Mouse (Mus musculus) lung, embryonic 16.5 days (tissue): ENCODE measurements around the gene Mzf1. TPM values are rescaled to one million over a fixed set of nuclear protein-coding genes. Genes with fewer than 3 reads are reported as not detected.

Source experiments
- ATAC-seq: fragments of 200-750 bp; cut with Nextera tagmentation; 2 replicates; pipeline ENCODE4 v1.8.0; 2017; ENCODE audit warnings: low read depth, mild to moderate bottlenecking, moderate library complexity
- H3K27ac ChIP-seq: fragments of 300-500 bp; sonication (generic); 2 replicates; pipeline ENCODE4 v1.5.1; 2014; ENCODE audit warnings: mild to moderate bottlenecking, control low read depth, low read length
- H3K27me3 ChIP-seq: fragments of 300-500 bp; sonication (generic); 2 replicates; pipeline ENCODE4 v1.6.1; 2014; ENCODE audit warnings: low read depth, low read length, mixed read lengths; ENCODE audit not compliant: control insufficient read depth, insufficient read depth
- H3K36me3 ChIP-seq: fragments of 300-500 bp; sonication (generic); 2 replicates; pipeline ENCODE4 v1.6.1; 2014; ENCODE audit warnings: low read length; ENCODE audit not compliant: control insufficient read depth, insufficient read depth
- H3K4me1 ChIP-seq: fragments of 300-500 bp; sonication (generic); replicated peaks from 2 replicates; pipeline ENCODE4 v1.6.1; 2014; ENCODE audit warnings: low read length, mixed read lengths; ENCODE audit not compliant: control insufficient read depth, insufficient read depth
- H3K4me2 ChIP-seq: fragments of 300-500 bp; sonication (generic); 2 replicates; pipeline ENCODE4 v1.6.1; 2014; ENCODE audit warnings: low read depth, low read length, control low read depth
- H3K4me3 ChIP-seq: fragments of 300-500 bp; sonication (generic); 2 replicates; pipeline ENCODE4 v1.5.1; 2014; ENCODE audit warnings: mild to moderate bottlenecking, low read length, control low read depth
- H3K9ac ChIP-seq: fragments of 300-500 bp; sonication (generic); 2 replicates; pipeline ENCODE4 v1.6.1; 2014; ENCODE audit warnings: low read length, control low read depth
- H3K9me3 ChIP-seq: fragments of 300-500 bp; sonication (generic); 2 replicates; pipeline ENCODE4 v1.6.1; 2016; ENCODE audit warnings: low read length; ENCODE audit not compliant: control insufficient read depth
- WGBS: fragments of 180-500 bp; shearing (Covaris S2); extraction: QIAGEN DNeasy Blood & Tissue Kit; methylation state at CpG from one replicate; pipeline ENCODE4 v1.1.7; 2014; 5-methylcytosine and 5-hydroxymethylcytosine counted together
- polyA plus RNA-seq: library from polyadenylated mRNA; unstranded; fragments of >200 nt; fragmentation: Nextera tagmentation; extraction: Ambion mirVana; gene quantifications from 2 replicates; pipeline ENCODE4 v1.2.1, GENCODE M21; 2015

Mzf1 gene
- polyA plus RNA-seq, 1 experiment from 2014 or later, result 4.2 TPM

GRCm38 (mm10) chr7:13010005-13010908, 44.3 kb downstream of the Mzf1 start, which contains the start of gene Zbtb45:
TSS of gene Zbtb45 (minus strand) at chr7:13010034.
- Histone ChIP-seq H3K9me3 (no peaks in the 10 kb centered on the region), H3K36me3 (peaks cover 10% of the 10 kb centered on the region), H3K4me2 (peak within 1 kb of the TSS; percentile 79), H3K4me1 (peaks cover 6% of the 10 kb centered on the region; the same call in 1 of the 2 replicates), H3K27ac (peak within 1 kb of the TSS; percentile 89), H3K9ac (peak within 1 kb of the TSS; percentile 74), H3K4me3 (peak within 1 kb of the TSS; percentile 55), H3K27me3 (no peaks in the 10 kb centered on the region; the same call in 1 of the 2 replicates)
- WGBS, result 9% methylated on average over 26 of the region's 26 CpGs
- ATAC-seq, result no peak

DNA sequence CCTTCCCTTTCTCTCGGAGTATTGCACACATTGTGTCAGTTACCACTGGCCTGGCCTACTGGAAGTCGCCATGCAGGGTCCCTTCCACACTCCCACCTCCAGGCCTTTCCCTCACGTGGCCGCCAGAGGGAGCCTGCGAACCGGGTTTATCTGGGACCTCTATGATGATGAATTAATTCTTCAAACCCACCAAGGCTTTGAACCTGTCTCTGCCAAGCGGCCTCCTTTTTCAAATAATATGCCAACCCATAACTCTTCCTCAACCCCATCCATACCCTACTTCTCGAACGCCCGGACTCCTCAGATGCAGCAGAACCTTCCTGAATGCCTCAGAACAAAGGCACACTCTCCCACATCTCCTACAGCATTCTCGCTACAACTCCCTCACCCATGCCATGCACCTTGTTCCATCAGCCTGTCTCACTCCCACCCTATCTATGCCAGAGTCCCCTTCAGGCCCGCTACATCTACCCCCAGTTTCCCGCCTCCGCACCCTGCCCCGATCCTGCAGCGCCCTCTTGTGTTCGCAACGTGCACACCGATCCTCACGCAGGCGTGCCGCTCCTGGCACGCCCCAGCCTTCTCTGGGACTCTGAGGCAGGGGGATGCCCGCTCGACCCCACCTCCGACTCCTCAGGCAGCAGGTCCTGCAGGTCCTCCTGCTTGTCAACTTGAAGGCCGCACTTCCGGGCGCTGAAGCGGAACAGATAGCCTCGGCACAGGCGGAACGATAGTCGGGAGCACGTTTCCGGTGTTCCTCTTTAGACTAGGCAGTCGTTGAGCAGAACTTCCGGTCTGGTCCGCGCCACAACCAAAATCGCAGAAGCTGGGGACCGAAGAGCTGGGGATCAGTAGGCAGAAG, 45.2 kb downstream of the Mzf1 start:
- no peaks in the 10 kb centered on the region; the same call in 1 of the 2 replicates for H3K27me3 ChIP-seq
- peak overlapping the region; percentile 79 for H3K4me2 ChIP-seq
- ATAC-seq, result peak; percentile 92
- H3K27ac ChIP-seq, result peak overlapping the region; percentile 89
- peaks cover 6% of the 10 kb centered on the region; the same call in 1 of the 2 replicates for H3K4me1 ChIP-seq
- peak overlapping the region; percentile 74 for H3K9ac ChIP-seq
- under 1% methylated on average over 42 of the region's 42 CpGs for WGBS
- peaks cover 15% of the 10 kb centered on the region for H3K36me3 ChIP-seq
- peak overlapping the region; percentile 55 for H3K4me3 ChIP-seq
- no peaks in the 10 kb centered on the region for H3K9me3 ChIP-seq

DNA sequence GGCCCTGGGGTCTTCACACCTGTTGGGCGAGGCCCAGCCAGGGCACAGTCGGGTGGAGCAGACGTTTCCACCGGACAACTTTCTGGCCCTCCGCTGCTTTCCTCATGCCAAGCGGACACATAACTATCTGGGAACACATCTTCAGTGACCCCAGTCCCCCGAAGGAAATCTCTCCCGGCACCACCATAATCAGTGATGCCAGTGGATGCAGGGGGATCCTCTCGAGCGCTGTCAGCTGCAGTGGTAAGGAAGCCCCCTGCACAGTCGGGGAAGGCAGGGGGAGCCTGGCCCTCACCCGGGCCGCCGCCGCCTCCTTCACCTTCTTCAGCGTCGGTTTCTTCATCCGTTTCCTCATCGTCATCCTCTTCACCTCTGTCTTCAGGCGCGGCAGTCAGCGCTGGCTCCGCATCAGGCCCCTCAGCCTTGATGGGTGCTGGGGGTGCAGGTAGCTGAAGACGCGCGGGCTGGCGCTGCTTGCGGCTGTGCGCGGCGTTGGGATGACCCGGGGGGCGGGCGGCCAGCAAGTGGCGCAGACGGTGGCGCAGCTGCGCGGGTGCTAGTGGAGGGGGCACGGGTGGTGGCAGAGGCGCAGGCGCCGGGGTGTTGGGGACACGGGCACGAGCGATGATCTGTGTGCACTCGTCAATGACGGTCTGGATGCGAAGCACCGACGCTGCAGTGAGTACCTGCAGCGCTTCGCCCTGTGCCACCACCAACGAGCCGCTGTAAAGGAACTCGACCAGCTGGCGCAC, 47.0 kb downstream of the Mzf1 start:
- H3K9ac ChIP-seq, result 0 out of 2 replicates have a peak overlapping the region, but pooled peaks have one; percentile 14
- no peak overlapping the region for H3K4me2 ChIP-seq
- WGBS, result 51% methylated on average over 55 of the region's 57 CpGs
- no peaks in the 10 kb centered on the region for H3K9me3 ChIP-seq
- H3K36me3 ChIP-seq, result peaks cover 15% of the 10 kb centered on the region
- no peak for ATAC-seq
- no peak overlapping the region for H3K4me3 ChIP-seq
- H3K4me1 ChIP-seq, result peaks cover 6% of the 10 kb centered on the region; the same call in 1 of the 2 replicates
- no peak overlapping the region for H3K27ac ChIP-seq
- no peaks in the 10 kb centered on the region; the same call in 1 of the 2 replicates for H3K27me3 ChIP-seq

- Histone ChIP-seq H3K4me2 (no peak overlapping the region), H3K9me3 (no peaks in the 10 kb centered on the region), H3K27me3 (no peaks in the 10 kb centered on the region; the same call in 1 of the 2 replicates), H3K9ac (no peak overlapping the region), H3K4me3 (no peak overlapping the region), H3K36me3 (peaks cover 15% of the 10 kb centered on the region), H3K4me1 (peaks cover 6% of the 10 kb centered on the region; the same call in 1 of the 2 replicates), H3K27ac (no peak overlapping the region)
- 85% methylated on average over 10 of the region's 10 CpGs for WGBS
- ATAC-seq, result no peak
These were observed 48.0 kb downstream of the Mzf1 start for GRCm38 (mm10) chr7:13006531-13006930.

DNA sequence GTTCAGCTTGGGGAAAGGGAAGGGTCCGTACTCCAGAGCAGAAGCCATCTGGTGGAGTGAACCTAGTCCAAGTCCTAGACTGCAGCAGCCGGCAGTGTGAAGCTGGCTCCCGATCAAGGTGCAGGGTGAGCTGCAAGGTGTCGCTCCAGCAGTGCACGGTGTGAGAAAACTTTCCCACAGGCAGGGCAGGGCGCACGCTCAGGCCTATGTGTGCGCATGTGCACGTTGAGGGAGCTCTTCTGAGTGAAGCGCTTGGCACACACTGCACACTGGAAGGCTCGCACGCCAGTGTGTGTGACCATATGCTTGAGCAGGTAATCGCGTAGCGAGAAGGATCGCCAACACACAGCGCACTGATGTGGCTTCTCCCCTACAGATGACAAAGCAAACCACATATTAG, 48.6 kb downstream of the Mzf1 start:
- Histone ChIP-seq H3K4me2 (no peak overlapping the region), H3K9ac (no peak overlapping the region), H3K4me3 (no peak overlapping the region), H3K4me1 (peaks cover 6% of the 10 kb centered on the region; the same call in 1 of the 2 replicates), H3K9me3 (no peaks in the 10 kb centered on the region), H3K27ac (no peak overlapping the region), H3K36me3 (peaks cover 15% of the 10 kb centered on the region), H3K27me3 (no peaks in the 10 kb centered on the region; the same call in 1 of the 2 replicates)
- 88% methylated on average over 17 of the region's 17 CpGs for WGBS
- no peak for ATAC-seq

- WGBS, result 66% methylated on average over 5 of the region's 5 CpGs
- no peaks in the 10 kb centered on the region; the same call in 1 of the 2 replicates for H3K27me3 ChIP-seq
- ATAC-seq, result no peak
- H3K4me1 ChIP-seq, result no peaks in the 10 kb centered on the region; the same call in 1 of the 2 replicates
- peaks cover 15% of the 10 kb centered on the region for H3K36me3 ChIP-seq
- no peak overlapping the region for H3K27ac ChIP-seq
- H3K4me2 ChIP-seq, result no peak overlapping the region
- H3K9ac ChIP-seq, result no peak overlapping the region
- H3K4me3 ChIP-seq, result no peak overlapping the region
- H3K9me3 ChIP-seq, result no peaks in the 10 kb centered on the region
These were observed 51.2 kb downstream of the Mzf1 start for GRCm38 (mm10) chr7:13003380-13003779.

GRCm38 (mm10) chr7:13001584-13001983, 53.0 kb downstream of the Mzf1 start:
- Histone ChIP-seq H3K9me3 (no peaks in the 10 kb centered on the region), H3K27me3 (no peaks in the 10 kb centered on the region), H3K27ac (no peak overlapping the region), H3K4me1 (no peaks in the 10 kb centered on the region), H3K4me2 (no peak overlapping the region), H3K4me3 (no peak overlapping the region), H3K36me3 (peaks cover 9% of the 10 kb centered on the region), H3K9ac (no peak overlapping the region)
- no peak for ATAC-seq
- WGBS, result 60% methylated on average over 1 of the region's 1 CpGs

DNA sequence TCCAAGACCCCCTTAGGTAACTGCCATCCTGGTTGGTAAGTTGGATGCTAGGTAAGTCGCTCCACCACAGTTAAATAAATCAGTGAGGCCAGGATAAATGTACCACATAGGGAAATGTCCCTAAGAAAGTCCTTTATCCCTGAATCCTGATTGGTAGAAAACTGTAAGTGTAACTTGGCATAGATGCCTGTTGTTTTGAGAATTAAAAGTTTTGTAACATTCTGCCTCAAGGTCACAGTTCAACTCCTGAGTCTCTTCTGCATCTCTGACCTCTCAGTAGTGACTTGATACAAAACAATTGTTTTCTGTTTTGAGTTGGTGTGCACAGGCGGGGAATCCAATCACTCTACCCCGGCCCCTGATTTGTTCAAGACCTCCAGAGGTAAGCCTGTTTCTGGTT, 55.7 kb downstream of the Mzf1 start, which contains the start of gene Trim28:
TSS of gene Trim28 (plus strand) at position 264 of the 400 bp plus-strand sequence.
- no peak within 1 kb of the TSS for H3K4me3 ChIP-seq
- H3K4me1 ChIP-seq, result no peaks in the 10 kb centered on the region
- no peak for ATAC-seq
- H3K9me3 ChIP-seq, result no peaks in the 10 kb centered on the region
- H3K4me2 ChIP-seq, result no peak within 1 kb of the TSS
- no peak within 1 kb of the TSS for H3K9ac ChIP-seq
- no peaks in the 10 kb centered on the region for H3K36me3 ChIP-seq
- no peak within 1 kb of the TSS for H3K27ac ChIP-seq
- 88% methylated on average over 3 of the region's 3 CpGs for WGBS
- no peaks in the 10 kb centered on the region for H3K27me3 ChIP-seq
